Mouse (Mus musculus) testis, adult 2 months (tissue): ENCODE measurements around the gene Bst2.

Source experiments
- CTCF ChIP-seq: fragments of 200-500 bp; IDR thresholded peaks from 2 replicates; pipeline ENCODE4 v1.5.1; 2012; ENCODE audit warnings: low read depth, mild to moderate bottlenecking, inconsistent platforms, low read length, moderate library complexity; ENCODE audit not compliant: control insufficient read depth, insufficient read depth, insufficient replicate concordance
- POLR2A ChIP-seq: fragments of 200-500 bp; IDR thresholded peaks from 2 replicates; pipeline ENCODE4 v1.6.1; 2012; ENCODE audit warnings: low read depth, mild to moderate bottlenecking, inconsistent platforms, low read length, moderate library complexity; ENCODE audit not compliant: control insufficient read depth

- TF ChIP-seq POLR2A (no peak), CTCF (no peak)
Observed at GRCm38 (mm10) chr8:71487691-71488445, 49.4 kb downstream of the Bst2 start, which contains the start of gene Gtpbp3.
